Mouse (Mus musculus): ENCODE measurements around the gene Pqlc2.
A peak's percentile ranks its signal among the peaks of the same experiment; 100 is the strongest.

Pqlc2 gene

DNA sequence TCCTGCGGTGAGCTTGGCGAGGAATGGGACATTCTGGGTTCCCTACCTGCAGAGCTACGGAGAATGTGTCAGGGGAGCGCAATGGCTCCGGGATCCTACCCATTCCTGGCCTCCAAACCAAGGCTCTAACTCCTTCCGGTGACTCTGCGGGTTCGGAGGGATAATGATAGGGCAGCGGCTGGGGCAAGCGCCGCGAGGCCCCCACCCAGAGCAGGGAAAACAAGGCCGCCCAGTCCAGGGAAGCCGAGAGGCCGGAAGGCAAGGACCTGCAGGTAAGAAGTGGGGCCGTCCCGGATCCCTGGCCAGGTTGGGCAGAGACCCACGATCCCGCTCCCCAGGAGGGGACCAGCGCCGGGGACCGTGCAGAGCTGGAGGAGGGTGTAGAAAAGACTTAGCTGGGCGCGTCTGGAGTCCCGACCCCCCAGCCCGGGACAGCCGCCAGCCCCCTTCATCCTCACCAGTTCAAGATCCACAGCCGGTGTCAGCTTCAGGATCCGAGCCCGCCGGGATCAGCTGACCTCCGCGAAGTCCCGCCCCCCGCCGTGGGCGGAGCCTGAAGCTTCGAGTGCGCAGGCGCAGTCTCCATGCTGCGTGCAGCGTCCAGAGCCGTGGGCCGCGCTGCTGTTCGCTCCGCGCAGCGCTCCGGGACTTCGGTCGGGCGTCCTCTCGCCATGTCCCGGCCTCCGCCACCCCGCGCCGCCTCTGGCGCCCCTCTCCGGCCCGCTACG lies at the start of gene Pqlc2, which contains the start of gene Akr7a5:
Gene Pqlc2 (minus strand): TSS at position 538 of the 728 bp plus-strand sequence.
Gene Akr7a5 (plus strand): TSS at position 574 of the 728 bp plus-strand sequence.
- DNase-seq: peak; percentile 99

DNA sequence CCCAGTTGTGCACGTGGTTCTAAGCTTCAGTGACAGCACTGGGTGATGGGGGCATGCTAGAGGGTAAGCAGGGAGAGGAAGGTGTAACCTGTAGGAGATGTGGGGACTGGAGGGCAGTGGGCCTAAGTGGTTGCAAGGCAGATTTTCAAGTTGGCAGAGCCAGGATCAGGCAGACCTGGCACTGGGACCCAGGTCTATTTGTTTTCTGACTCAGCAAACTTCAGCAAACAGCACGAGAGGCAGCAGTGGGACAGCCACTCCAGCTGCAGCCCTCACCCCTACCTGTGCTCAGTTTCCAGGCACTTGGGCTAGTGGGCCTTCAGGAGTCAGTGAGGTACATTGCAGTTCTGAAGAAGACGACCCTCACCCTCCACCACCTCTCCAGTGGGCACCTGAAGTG lies 46.7 kb upstream of the Pqlc2 start:
- DNase-seq: no peak

DNA sequence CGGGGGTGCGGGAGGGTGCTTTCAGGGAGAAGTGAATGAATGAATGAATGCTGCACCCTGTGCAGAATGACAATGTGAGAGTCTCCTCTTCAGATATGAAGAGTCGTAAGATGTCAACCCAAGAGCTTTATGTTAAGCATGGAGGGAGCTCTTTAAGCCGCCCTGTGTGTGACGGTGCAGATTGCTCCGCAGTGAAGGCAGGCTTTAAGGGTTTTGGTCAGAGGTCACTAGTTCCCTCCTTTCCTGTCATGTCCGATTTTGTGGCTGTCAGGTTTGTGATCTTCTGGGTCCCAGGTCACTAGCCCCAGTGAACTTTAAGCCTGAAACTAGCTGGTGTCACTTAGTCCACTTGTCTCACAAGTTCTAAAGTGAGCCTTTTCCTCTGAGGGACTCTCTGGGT lies 42.3 kb upstream of the Pqlc2 start:
- no peak for DNase-seq

DNA sequence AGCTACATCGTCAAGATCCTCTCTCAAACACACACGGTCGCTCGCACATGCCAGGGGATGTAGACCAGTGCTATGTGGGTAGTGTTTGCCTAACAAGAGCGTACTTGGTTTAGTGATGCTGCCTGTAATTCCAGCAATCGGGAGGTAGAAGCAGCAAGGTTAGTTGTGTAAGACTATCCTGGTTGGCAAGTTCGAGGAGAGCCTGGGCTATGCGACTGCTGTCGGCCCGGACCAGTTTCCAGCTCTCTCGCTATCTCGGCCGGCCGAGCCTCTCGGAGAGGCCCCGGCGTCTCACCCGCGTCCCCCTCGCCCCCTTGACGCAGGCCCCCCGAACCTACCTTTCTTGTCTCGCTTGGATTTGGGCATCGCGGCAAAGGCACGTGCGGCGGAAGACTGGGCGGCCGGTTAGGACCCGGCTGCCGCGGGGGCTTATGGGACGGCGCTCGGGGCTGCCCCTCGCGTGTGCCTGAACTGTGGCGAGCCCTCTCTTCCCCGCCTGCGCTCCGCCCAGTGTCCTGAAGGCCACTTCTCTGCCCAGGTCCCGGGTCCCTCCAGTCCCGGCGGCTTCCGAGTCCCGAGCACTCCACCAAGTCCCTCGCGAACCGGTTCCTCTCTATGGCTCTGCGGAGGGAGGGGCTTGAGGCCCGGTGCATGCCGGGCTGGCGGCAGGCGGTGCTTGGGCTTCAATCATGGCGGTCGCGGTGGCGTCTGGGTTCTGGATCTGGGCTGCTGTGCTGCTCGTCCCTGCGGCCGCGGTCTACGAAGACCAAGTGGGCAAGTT lies 41.6 kb upstream of the Pqlc2 start, which contains the start of the genes Mrto4, Emc1 and Ubr4:
Gene Mrto4 (minus strand): TSS at position 646 of the 781 bp plus-strand sequence.
Gene Emc1 (plus strand): TSS at position 657 of the 781 bp plus-strand sequence.
Gene Ubr4 (plus strand): TSS at position 679 of the 781 bp plus-strand sequence.
- DNase-seq: peak; percentile 84

DNA sequence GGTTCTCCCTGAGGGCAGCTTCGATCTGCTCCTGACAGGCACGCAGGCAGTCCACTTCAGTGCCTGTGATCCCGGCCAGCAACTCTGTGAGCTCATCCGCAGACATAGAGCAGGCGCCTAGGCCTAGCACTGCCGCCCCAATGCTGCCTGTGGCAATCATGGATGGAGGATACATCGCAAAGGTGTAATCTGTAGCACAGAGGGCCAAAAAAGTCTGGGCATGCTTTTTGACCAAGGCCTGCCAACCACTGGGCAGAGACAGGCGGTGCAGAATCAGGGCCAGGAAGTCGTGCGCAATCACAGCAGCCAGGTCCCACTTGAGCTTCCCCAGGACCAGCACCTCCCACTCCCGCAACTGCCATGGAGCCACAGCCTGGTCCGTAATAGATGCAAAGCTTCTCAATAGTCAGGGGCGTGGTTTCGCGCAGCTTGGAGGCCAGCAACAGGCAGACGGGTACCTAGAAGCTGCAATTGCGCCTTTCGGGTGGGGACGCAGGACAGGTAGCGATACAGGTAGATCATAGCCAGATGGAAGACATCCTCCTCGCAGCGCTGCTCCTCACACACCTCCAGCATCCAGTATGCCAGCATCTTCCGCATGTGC lies 35.0 kb upstream of the Pqlc2 start:
- no peak for DNase-seq

DNA sequence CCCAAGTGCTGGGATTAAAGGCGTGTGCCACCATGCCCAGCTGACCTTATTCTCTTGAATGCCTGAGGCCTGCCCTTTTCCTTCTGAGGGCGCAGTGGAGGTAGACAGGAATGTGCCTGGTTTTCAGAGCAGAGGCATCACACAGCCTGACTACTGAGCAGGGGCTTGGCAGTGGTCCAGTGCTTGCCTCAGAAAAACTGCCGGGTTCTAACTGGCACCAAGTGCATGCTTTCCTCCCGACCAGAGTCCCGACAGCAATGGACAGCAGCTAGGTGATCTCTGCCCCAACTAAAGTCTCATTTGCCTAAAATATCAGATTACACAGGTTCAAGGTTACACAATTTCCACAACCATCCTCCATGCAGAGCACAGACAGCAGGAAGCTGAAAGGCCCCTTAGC lies 33.2 kb upstream of the Pqlc2 start:
- DNase-seq: no peak

DNA sequence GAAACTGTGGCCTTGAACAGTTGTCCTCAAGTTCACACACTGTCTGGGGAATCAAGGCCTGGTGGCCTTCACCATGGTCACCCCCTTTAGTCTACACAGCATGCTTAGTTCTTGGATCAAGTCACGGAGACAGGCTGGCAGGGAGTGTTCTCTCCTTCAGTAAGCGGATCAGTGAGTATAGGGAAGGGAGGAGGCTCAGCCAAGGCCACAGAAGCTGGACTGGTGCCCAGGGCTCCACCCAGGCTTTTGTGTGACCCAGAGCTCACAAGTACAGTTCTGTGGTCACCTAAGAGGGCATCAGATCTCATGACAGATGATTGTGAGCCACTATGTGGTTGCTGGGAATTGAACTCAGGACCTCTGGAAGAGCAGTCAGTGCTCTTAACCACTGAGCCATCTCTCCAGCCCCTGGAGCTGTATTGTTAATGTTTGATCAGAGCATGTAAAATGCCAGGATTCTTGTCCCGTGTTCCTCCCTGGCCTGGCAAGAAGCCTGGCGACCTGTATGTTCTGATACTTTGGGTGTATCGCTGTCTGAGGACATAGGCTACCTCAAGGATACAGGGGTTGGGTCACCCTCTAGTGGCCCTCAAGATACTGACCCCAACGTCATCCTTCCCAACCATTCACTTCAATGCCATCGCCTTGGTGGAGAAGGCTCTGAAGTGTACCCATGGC lies 31.2 kb upstream of the Pqlc2 start:
- DNase-seq: no peak

DNA sequence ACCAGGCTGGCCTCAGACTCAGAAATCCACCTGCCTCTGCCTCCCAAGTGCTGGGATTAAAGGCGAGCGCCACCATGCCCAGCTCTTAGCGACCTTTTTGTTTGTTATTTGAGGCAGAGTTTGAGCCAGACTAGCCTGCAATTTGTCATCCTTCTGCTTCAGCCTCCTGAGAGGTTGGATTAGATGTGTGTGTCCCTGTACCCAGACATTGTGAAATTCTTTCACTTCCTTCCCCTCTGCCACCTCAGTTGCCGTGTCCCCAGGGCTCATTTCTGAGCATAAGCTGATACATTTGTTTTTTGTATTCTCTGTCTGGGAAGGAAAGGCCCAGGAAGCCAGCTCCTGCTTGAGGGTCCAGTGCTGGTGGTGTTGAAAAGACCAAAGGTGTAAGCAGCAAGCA lies 30.3 kb upstream of the Pqlc2 start:
- DNase-seq: no peak

DNA sequence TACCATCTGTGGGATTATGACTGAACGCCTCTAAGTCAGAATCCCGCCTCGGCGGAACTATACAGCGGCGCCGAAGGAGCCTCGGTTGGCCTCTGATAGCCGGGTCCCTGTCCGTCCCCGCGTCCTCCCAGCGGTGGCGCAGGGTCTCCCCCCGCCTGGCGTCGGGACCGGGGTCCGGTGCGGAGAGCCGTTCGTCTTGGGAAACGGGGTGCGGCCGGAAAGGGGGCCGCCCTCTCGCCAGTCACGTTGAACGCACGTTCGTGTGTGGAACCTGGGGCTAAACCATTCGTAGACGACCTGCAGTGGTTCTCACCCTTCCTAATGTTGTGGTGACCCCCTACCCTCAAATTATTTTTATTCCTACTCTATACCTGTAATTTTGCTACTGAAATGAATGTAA lies 27.6 kb upstream of the Pqlc2 start:
- DNase-seq: no peak

DNA sequence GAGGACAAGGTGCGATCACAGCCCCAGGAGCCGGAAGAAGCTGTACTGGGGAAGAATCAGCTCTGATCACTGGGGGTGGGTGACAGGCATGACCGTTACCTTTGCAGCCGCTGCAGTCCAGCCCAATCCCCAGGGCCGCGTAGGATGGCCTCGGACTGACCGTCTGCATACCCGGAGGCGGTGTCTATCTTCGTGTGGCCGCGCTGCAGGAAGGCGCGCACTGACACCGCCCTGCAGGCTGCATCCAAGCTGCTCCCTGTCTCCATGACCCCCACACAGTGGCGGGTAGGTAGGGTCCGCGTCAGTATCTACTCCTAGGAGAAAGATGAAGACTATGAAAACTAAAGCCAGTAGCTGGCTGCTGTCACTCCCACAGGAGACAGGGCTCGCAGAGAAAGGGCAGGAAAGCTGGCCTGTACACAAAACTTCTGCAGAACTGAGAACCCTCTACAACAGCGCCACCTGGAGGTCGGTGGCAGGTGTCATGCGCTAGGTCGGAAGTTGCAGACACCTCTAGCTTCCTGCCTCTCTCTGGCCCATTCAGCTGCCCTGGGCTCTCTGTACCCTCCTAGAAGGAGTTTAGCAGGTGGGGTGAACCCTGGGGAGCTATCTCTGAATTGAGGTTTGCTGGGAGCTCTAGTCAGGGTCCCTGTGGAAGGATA lies 26.4 kb upstream of the Pqlc2 start:
- peak; percentile 85 for DNase-seq

DNA sequence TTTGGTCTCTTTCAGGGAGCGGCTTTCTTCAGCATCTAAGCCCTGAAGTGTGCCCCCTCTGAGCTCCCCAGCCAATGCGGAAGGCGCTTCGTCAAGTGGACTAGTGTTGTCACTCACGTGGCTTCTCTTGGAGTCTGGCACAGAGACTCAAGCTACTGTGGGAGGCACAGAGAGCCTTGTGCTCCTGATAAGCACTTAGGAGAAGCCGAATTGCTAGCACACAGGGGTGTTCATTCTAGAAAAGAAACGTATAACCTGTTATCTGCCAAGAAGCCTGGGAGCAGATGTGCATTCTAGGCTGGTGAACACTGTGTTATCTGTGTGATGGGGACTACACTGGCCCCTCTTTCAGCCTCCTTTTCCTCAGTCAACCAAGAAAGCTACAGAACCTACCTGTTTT lies 25.0 kb upstream of the Pqlc2 start:
- DNase-seq: no peak

DNA sequence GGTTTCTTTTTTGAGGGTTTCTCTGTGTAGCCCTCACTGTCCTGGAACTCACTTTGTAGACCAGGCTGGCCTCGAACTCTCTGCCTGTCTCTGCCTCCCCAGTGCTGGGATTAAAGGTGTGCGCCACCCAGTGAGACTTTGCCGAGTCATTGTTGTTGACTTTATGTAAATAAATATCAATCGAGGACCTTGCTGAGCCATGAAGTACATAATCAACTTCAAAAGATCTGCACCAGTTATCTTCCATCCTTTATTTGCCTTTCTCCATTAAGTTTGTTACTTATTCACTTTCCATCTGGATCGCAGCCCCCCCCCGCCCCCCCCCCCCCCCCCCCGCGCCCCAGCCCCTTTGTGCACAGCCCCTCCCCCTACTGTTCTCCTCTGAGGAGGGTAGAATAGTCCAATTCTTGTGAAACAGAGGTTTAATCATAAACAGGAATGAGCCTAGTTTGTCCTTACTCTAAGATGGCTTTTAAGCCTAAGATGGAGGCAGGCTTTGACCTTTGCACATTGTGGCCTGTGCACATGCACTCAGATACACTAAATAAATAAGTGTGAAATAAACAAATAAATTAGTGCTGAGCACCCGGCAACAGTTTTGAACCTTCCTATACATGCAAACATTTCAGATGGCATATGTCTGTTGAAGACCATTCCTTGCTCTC lies 24.3 kb upstream of the Pqlc2 start:
- no peak for DNase-seq

DNA sequence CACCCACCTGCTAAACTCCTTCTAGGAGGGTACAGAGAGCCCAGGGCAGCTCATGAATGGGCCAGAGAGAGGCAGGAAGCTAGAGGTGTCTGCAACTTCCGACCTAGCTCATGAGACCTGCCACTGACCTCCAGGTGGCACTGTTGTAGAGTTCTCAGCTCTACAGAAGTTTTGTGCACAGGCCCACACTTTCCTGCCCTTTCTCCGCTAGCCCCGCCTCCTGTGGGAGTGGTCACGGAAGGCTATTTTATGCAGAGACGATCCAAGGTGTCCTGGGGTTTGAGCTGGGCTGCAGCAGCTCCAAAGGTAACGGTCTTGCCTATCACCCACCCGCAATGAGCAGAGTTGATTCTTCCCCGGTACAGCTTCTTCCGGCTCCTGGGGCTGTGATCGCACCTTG lies 20.1 kb upstream of the Pqlc2 start:
- peak; percentile 90 for DNase-seq

DNA sequence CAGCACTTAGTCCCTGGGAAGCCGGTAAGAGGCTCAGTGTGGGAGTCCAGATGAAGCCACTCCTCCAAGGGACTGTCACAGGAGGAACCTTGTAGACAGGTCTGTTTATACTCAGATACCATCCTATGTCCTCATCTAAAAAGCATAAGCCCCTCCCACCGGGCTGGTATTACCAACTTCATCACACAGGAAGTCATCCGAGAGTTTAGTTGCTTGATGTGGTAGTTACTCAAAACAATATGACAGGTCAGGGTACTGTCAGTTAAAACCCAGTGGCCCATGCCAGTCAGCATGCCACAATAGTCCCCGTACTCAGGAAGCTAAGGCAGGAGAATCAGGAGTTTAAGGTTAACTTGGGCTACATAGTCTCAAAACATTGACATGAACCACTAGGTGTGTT lies 9.2 kb upstream of the Pqlc2 start:
- DNase-seq: no peak

DNA sequence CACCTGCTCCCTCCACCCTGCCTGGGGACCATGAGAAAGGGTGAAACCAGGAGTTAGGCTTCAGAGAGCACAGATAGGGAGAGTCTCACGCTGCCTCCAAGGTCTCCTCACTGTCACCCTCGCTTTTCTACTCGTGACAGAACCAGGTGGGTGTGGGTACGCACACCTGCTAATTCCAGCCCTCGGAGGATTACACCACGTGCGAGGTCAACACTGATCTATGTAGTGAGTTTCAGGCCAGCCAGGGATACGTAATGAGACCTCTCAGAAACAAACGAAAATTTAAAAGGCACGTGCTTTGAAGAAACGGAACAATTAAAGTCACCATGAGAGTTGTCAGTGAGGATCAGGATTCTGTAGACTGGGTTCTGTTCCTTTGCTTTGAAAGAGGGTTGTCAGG lies 7.9 kb upstream of the Pqlc2 start:
- DNase-seq: no peak

DNA sequence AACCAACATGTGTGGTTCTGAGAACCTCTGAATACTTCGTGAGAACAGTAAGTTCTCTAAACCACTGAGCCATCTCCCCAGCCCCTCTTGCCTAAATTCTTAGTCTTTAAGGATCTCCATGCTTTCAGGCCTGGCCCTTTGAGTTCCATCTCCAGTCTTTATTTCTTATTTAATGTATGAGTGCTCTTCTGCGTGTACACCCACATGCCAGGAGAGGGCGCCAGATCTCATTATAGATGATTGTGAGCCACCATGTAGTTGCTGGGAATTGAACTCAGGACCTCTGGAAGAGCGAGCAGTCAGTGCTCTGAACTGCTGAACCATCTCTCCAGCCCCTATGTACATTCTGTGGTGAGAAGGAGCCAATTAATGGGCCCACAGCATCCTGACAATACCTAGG lies 2.1 kb upstream of the Pqlc2 start:
- DNase-seq: peak; percentile 61

DNA sequence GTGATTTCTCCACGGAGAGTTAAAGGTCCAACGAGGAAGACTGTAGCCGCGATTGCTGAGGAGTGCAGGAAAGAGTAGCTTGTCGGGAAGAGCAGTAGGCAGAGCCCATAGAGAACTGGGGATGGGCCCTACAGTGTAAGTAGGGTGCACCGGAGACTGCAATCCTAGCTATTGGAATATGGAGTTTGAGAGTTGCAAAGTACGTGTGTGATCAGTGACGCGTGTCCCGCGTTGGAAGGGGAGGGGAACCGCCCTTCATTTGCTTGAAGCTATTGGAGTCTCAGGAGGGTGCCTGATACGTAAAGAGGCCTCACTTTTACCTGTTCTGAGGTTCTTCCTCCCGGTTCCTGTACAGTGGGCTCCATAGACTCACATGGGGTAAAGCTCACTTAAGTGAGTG lies 1.2 kb upstream of the Pqlc2 start:
- DNase-seq: no peak

DNA sequence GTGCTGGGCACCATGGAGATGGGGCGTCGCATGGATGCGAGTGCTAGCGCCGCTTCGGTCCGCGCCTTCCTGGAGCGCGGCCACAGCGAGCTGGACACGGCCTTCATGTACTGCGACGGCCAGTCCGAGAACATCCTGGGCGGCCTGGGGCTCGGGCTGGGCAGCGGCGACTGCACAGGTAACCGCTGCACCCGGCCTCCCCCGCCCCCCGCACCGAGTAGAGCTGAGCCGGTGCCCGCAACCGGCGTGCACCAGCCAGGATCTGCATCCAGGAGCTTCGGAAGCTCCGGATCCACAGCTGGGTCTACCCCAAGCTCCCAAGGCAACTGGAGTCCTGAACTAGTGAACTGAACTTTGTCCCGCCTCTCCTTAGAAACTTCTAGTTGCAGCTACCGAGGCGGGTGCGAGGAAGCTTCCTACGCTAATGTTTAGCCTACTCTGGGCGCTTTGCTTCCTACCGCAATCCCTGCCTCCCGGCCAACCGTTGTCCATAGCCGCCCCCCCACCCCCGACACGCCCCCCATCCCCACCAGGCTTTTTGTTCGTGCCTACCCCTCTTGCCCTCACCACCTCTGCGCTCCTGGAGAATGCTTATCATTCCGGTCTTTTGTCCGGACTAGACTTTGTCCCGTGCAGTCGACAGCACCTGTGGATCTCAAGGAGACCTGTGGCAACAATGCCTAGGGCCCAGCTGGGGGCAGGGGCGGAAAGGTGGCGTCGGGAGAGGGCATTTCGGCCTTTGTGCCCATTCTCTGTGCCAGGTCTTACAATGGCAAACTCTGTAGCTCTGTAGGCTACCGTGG lies 592 bp upstream of the Pqlc2 start:
- DNase-seq: no peak

DNA sequence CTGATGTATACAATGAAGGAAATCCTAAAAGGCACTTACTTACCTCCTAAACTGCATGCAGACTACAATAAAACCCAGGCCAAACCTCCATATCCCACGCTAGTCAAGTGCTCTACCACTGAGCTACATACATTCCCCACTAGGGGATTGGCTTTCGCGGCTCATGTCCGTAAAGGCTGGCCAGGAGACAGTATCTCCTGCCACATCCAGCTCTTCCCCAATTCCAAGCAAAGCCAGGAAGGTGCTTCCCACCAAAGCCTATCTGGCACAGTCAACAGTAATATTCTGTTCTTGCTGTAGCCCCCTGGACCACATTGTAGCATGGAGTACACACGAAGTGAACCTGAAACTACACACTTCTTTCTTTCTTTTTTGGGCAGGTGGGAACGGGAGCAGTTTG lies 857 bp downstream of the Pqlc2 start:
- no peak for DNase-seq

DNA sequence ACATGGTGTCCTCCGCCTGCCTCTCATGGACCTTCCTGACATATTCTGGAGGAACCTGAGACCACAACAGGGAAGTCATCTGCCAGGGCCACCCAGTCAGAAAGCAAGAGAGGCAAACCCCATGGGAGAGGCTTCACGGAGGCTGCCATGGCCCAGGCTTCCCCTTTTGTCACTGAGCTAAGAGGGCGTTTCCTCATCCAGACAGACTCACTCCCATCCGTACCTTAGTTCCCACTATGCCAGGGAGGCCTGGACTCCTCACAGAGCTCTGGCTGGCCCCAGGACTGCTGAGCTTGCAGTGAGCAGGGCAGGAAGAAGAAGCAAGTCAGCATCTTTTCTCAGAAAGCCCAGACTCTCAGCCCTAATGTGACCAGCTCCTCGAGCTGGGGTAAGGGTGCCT lies 2.6 kb downstream of the Pqlc2 start:
- no peak for DNase-seq

DNA sequence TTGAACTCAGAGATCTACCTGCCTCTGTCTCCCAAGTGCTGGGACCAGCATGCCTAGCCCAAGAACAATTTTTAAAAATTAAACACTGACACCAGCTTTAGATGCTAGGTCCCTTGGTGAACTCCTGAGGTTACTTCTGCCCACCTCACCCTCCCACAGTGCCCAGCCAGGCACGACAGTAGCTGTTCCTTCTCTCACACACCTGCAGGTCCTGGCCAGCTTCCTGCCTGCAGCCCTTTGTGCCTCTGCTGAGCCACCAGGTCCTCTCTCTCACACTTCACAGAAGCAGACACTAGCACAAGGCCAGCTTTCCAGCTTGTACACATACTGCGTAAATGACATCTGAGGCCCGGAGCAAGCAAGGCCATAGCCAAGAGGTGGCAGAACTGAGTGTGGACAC lies 5.0 kb downstream of the Pqlc2 start:
- DNase-seq: no peak

Data from thymus, postnatal 14 days (tissue).